Mouse (Mus musculus): Measurements from ENCODE around the gene Stxbp4. TPM values are rescaled to one million over a fixed set of nuclear protein-coding genes. Genes with fewer than 3 reads are reported as not detected.

Gene Stxbp4
- total and polyA plus RNA-seq, 2 experiments from 2014 or later: 9.1 to 9.9 TPM

GRCm38 (mm10) chr11:90627751-90628150 is 10.1 kb downstream of the Stxbp4 start:
- H3K4me1 ChIP-seq (ENCODE audit: insufficient read depth, low read length): no peaks in the 10 kb centered on the region
- ATAC-seq: no peak
- H3K27ac ChIP-seq: no peak overlapping the region
- no peak for TF ChIP-seq CTCF (IDR thresholded peaks at IDR 0.05; ENCODE audit: low read depth)
- no peaks in the 10 kb centered on the region for H3K36me3 ChIP-seq (ENCODE audit: insufficient read depth, low read length)
- no peaks in the 10 kb centered on the region for H3K9me3 ChIP-seq (ENCODE audit: low read length)
- no peak overlapping the region for H3K9ac ChIP-seq (replicated peaks; ENCODE audit: low read length)
- no peak overlapping the region for H3K4me3 ChIP-seq (ENCODE audit: low read length)
- no peaks in the 10 kb centered on the region for H3K27me3 ChIP-seq (ENCODE audit: insufficient read depth, low read length)
- WGBS: 77% methylated on average over 1 of the region's 1 CpGs
- no peak for DNase-seq (ENCODE audit: low spot score)
- H3K4me2 ChIP-seq (ENCODE audit: low read depth, low read length): no peak overlapping the region

- Histone ChIP-seq H3K27me3 (ENCODE audit: insufficient read depth, low read length) (no peaks in the 10 kb centered on the region), H3K9ac (replicated peaks; ENCODE audit: low read length) (no peak overlapping the region), H3K36me3 (ENCODE audit: insufficient read depth, low read length) (no peaks in the 10 kb centered on the region), H3K4me2 (ENCODE audit: low read depth, low read length) (no peak overlapping the region), H3K4me1 (ENCODE audit: insufficient read depth, low read length) (no peaks in the 10 kb centered on the region), H3K9me3 (ENCODE audit: low read length) (no peaks in the 10 kb centered on the region), H3K27ac (no peak overlapping the region), H3K4me3 (ENCODE audit: low read length) (no peak overlapping the region)
- 87% methylated on average over 1 of the region's 1 CpGs for WGBS
- DNase-seq (ENCODE audit: low spot score) (no peak), ATAC-seq (no peak)
- TF ChIP-seq CTCF (IDR thresholded peaks at IDR 0.05; ENCODE audit: low read depth): no peak
Observed at GRCm38 (mm10) chr11:90625174-90625573, 12.7 kb downstream of the Stxbp4 start.

GRCm38 (mm10) chr11:90623477-90623876 is 14.4 kb downstream of the Stxbp4 start:
- ATAC-seq (no peak), DNase-seq (ENCODE audit: low spot score) (peak; percentile 80)
- no peaks in the 10 kb centered on the region for H3K9me3 ChIP-seq (ENCODE audit: low read length)
- H3K27me3 ChIP-seq (ENCODE audit: insufficient read depth, low read length): no peaks in the 10 kb centered on the region
- H3K4me2 ChIP-seq (ENCODE audit: low read depth, low read length): no peak overlapping the region
- H3K36me3 ChIP-seq (ENCODE audit: insufficient read depth, low read length): no peaks in the 10 kb centered on the region
- H3K4me1 ChIP-seq (ENCODE audit: insufficient read depth, low read length): no peaks in the 10 kb centered on the region
- H3K27ac ChIP-seq: no peak overlapping the region
- TF ChIP-seq CTCF (IDR thresholded peaks at IDR 0.05; ENCODE audit: low read depth): peak; percentile 75
- no peak overlapping the region for H3K4me3 ChIP-seq (ENCODE audit: low read length)
- 48% methylated on average over 6 of the region's 6 CpGs for WGBS
- no peak overlapping the region for H3K9ac ChIP-seq (replicated peaks; ENCODE audit: low read length)

GRCm38 (mm10) chr11:90622500-90622899 is 15.4 kb downstream of the Stxbp4 start:
- TF ChIP-seq CTCF (IDR thresholded peaks at IDR 0.05; ENCODE audit: low read depth): no peak
- Histone ChIP-seq H3K27ac (no peak overlapping the region), H3K9me3 (ENCODE audit: low read length) (no peaks in the 10 kb centered on the region), H3K4me1 (ENCODE audit: insufficient read depth, low read length) (no peaks in the 10 kb centered on the region), H3K36me3 (ENCODE audit: insufficient read depth, low read length) (no peaks in the 10 kb centered on the region), H3K4me2 (ENCODE audit: low read depth, low read length) (no peak overlapping the region), H3K27me3 (ENCODE audit: insufficient read depth, low read length) (no peaks in the 10 kb centered on the region), H3K9ac (replicated peaks; ENCODE audit: low read length) (no peak overlapping the region), H3K4me3 (ENCODE audit: low read length) (no peak overlapping the region)
- DNase-seq (ENCODE audit: low spot score): no peak
- 80% methylated on average over 7 of the region's 7 CpGs for WGBS
- ATAC-seq: no peak

- Histone ChIP-seq H3K4me1 (ENCODE audit: insufficient read depth, low read length) (no peaks in the 10 kb centered on the region), H3K27me3 (ENCODE audit: insufficient read depth, low read length) (no peaks in the 10 kb centered on the region), H3K9ac (replicated peaks; ENCODE audit: low read length) (no peak overlapping the region), H3K9me3 (ENCODE audit: low read length) (no peaks in the 10 kb centered on the region), H3K4me2 (ENCODE audit: low read depth, low read length) (no peak overlapping the region), H3K4me3 (ENCODE audit: low read length) (no peak overlapping the region), H3K27ac (no peak overlapping the region), H3K36me3 (ENCODE audit: insufficient read depth, low read length) (no peaks in the 10 kb centered on the region)
- 73% methylated on average over 12 of the region's 12 CpGs for WGBS
- no peak for TF ChIP-seq CTCF (IDR thresholded peaks at IDR 0.05; ENCODE audit: low read depth)
- ATAC-seq (0 out of 2 replicates have a peak, but pooled peaks have one; percentile 40), DNase-seq (ENCODE audit: low spot score) (no peak)
Observed at GRCm38 (mm10) chr11:90622044-90622443, 15.8 kb downstream of the Stxbp4 start.

- peak; percentile 73 for DNase-seq (ENCODE audit: low spot score)
- TF ChIP-seq CTCF (IDR thresholded peaks at IDR 0.05; ENCODE audit: low read depth): peak; percentile 70
Observed at GRCm38 (mm10) chr11:90616431-90616830, 21.5 kb downstream of the Stxbp4 start.

GRCm38 (mm10) chr11:90614743-90615142 is 23.1 kb downstream of the Stxbp4 start:
- 94% methylated on average over 6 of the region's 6 CpGs for WGBS
- Histone ChIP-seq H3K4me3 (ENCODE audit: low read length) (no peak overlapping the region), H3K27me3 (ENCODE audit: insufficient read depth, low read length) (no peaks in the 10 kb centered on the region), H3K9me3 (ENCODE audit: low read length) (no peaks in the 10 kb centered on the region), H3K36me3 (ENCODE audit: insufficient read depth, low read length) (no peaks in the 10 kb centered on the region), H3K4me2 (ENCODE audit: low read depth, low read length) (no peak overlapping the region), H3K9ac (replicated peaks; ENCODE audit: low read length) (no peak overlapping the region), H3K27ac (no peak overlapping the region), H3K4me1 (ENCODE audit: insufficient read depth, low read length) (no peaks in the 10 kb centered on the region)
- DNase-seq (ENCODE audit: low spot score): no peak
- ATAC-seq: no peak
- TF ChIP-seq CTCF (IDR thresholded peaks at IDR 0.05; ENCODE audit: low read depth): no peak

More at GRCm38 (mm10) chr11:90616431-90616830, 21.5 kb downstream of the Stxbp4 start:
- H3K9me3 ChIP-seq (ENCODE audit: low read length): no peaks in the 10 kb centered on the region
- no peak overlapping the region for H3K4me2 ChIP-seq (ENCODE audit: low read depth, low read length)
- H3K27ac ChIP-seq: no peak overlapping the region
- no peak overlapping the region for H3K4me3 ChIP-seq (ENCODE audit: low read length)
- no peak for ATAC-seq
- no peak overlapping the region for H3K9ac ChIP-seq (replicated peaks; ENCODE audit: low read length)
- H3K4me1 ChIP-seq (ENCODE audit: insufficient read depth, low read length): no peaks in the 10 kb centered on the region
- no peaks in the 10 kb centered on the region for H3K27me3 ChIP-seq (ENCODE audit: insufficient read depth, low read length)
- no peaks in the 10 kb centered on the region for H3K36me3 ChIP-seq (ENCODE audit: insufficient read depth, low read length)

All from hindbrain, postnatal 0 days (tissue).